Mouse (Mus musculus) T-helper 2 cell (primary cell): ENCODE data around the gene Il31ra.
"Not testable (repeated sequence)": the region's sequence is repeated elsewhere in the genome, so short reads cannot be mapped to it uniquely, and the experiment has no call there.

Experiments
- in situ Hi-C: fragments of 300-600 bp; cut with MboI, MseI; formaldehyde crosslinking; loops from one replicate; pipeline ENCODE4 v1.15.1; 2025; ENCODE audit warnings: high pct_unique_total_duplicates

Gene Il31ra

GRCm38 (mm10) chr13:112594260-112594659, at the start of gene Il31ra:
Gene Il31ra, minus strand, starts transcription at chr13:112594360.
- in situ Hi-C loops = not testable (repeated sequence)

DNA sequence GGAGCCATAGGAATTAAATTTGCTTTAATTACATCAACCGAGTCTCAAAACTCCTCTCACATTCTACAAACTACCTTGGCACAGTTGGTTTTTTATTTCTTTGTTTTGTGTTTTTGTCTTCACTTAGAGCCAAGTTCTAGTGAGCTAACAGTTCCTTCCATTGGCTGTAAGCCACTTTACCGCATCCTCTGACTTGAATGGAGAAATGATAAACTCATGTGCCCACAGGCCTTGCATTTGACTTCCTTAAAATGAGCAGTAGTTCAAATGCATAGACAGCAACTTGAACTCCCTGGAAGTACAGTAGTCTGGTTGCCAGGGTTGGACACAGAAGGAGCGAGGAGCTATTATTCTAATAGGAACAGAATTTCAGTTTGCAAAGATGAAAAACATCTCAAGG, 48.7 kb upstream of the Il31ra start:
- in situ Hi-C loops = no loop called here

DNA sequence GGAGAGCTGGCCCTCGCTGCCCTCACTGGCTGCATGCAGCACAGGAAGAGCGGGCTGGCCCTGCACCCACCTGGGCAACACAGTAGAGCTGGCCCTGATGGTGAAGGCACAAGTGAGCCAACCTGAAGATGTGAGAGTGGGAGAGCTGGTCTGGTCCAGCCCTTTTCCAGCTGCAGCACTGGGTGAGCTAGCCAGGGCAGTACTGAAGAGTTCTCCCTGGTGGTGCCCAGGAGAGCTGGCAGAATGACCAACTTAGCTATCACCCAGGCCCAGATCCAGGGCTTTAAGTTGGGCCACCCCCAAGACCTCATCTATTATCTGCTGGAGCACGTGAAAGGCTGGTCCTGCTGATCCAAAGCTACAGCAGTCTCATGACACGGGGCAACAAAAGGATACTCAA, 45.0 kb upstream of the Il31ra start:
- in situ Hi-C loops = no loop called here

DNA sequence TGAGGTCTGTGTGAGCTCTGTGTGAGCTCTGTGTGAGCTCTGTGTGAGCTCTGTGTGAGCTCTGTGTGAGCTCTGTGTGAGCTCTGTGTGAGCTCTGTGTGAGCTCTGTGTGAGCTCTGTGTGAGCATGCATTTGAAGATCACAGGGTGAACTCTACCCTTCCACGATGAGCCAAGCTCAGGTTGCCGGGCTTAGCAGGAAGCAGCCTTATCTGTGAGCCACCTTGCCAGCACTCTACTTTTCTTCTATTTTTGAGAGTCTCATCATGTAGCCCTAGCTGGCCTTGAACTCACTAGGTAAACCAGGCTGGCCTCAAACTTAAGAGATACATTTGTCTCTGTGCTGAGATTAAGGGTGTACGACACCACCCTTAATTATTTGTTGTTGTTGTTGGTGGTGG, 42.3 kb upstream of the Il31ra start:
- in situ Hi-C loops = no loop called here

DNA sequence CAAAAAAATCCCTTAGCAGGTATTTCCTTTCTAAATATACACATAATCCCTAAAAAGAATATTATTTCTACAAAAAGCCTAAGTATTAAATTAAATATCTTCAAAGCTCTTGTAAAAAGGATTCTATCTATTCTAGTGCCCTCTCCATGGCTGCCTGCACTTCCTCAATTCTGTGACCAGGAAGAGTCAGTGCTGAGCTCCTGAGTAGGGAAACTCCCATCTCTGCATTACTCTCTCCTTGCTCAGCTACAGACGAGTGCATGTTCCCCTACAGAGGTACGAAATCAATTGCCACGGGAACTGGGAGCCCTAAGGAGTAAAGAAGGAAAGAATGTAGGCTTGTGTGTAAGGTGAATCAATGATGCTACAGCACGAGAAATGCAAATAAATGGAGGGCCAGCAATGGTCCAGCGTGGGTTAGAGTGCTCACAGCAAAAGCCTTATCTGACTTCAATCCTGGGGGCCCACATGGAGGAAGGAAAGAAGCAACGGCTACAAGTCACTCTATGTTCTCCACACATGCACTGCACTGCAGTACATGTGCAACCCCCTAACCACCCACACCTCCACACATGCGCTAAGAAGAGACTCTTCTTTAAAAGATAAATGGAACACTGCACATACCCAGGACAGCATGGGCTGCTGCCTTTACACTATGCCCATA, 41.1 kb upstream of the Il31ra start:
- in situ Hi-C loops = no loop called here

DNA sequence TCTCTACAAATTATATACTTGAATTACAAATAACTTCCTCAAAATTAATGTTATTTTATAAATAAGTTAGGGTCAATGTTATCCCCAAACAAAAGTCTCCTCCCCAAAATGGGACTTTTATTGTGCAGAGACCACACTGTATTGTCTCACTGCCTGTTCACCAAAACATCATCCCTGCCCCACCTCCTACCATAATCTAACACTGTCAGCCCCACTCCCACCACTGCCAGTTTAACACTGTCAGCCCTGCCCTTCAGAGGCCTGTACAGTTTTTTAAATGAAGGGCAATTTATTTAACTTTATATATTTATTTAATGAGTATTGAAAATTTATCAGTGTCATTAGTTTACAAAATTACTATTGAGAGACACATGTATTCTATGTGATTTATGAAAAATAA, 31.4 kb upstream of the Il31ra start:
- in situ Hi-C loops = no loop called here

DNA sequence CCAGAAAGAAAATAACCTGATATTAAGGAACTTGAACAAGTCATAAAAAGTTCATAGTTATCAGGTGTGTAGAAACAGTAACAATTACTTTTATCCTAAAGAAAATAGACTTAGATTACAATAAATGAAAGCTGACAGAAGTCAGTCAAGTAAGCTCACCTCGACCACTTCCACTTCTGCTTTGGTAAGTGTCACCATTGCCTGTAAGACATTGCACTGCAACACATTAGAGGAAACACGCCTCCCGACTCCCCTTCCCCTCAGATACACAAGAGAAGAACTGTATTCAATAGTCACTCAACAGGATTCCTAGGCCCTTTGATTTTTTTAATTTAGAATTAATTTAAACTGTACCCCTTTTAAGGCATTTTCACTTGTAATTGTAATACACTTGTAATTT, 30.5 kb upstream of the Il31ra start:
- in situ Hi-C loops = no loop called here

DNA sequence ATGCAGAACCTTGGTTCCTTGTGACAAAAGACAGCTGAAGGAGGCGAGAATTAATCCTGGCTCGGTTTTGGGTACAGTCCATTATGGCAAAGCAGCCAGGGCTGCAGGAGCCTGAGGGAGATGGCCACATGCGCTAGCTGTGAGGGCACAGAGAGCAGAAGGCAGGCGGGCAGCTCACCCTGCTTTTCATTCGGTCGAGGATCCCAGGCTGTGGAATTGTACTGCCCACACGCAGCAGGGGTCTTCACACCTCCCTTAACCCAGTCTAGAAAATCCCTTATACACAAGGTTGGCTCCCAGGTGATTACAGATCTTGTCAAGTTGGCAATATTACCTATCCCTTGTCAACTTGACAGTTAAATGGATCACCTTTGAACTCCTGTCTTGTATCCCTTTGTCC, 29.5 kb upstream of the Il31ra start:
- in situ Hi-C loops = no loop called here

GRCm38 (mm10) chr13:112621592-112621991, 27.4 kb upstream of the Il31ra start:
- in situ Hi-C loops = no loop called here

DNA sequence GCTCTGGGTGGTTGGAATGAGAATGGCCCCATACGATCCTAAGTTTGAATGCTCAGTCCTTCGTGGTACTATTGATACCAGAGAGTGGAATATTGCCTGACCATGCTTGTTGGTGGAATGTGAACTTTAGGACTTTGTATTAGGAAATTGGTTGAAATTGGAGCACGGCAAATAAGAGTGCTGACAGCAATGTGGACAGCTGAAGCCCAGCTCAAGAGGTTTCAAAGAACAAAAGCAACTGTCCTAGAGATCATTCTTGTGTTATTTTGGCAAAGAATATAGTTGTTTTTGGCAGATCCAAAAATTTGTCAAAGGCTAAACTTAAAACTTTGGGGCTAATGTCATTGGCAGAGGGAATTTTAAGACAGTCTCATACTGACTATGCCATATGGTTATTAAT, 14.4 kb upstream of the Il31ra start:
- in situ Hi-C loops = no loop called here

DNA sequence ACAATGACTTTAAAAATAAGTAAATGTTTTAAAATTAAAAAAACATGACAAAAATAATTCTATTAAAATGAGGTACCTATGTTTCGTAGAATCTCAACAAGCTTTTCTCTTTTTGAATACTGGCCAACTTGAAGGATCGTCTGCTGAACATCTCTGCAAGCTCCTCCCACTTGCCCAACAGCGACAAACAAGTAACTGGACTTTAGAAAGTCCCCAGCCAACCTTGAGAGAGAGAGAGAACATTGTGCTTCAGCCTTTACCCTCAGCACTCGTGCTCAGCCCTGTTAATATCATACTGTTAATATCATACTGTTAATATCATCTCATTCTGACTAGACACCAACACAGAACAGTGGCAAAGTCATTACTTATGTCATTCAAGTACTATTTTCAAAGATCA, 10.3 kb upstream of the Il31ra start:
- in situ Hi-C loops = no loop called here

GRCm38 (mm10) chr13:112603839-112604238, 9.7 kb upstream of the Il31ra start:
- in situ Hi-C loops = no loop called here

GRCm38 (mm10) chr13:112602607-112603006, 8.4 kb upstream of the Il31ra start:
- in situ Hi-C loops = no loop called here

DNA sequence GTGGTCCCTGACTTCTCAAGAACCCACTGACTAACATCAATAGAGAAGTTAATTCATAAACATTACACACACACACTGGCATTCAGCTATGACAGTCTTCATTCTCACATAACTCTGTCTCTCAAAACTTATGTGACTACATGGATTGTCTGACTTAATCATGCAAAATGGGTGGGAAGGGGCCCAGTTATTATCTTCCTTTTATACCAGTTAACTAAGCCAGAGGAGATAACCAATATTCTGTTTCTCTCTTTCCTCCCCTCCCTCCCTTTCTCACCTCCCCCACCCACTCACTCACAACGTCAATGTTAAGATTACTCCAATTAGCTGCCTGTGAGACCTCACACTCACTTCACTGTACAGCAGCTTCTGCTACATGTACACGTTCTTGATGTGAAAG, 3.9 kb downstream of the Il31ra start:
- in situ Hi-C loops = no loop called here

DNA sequence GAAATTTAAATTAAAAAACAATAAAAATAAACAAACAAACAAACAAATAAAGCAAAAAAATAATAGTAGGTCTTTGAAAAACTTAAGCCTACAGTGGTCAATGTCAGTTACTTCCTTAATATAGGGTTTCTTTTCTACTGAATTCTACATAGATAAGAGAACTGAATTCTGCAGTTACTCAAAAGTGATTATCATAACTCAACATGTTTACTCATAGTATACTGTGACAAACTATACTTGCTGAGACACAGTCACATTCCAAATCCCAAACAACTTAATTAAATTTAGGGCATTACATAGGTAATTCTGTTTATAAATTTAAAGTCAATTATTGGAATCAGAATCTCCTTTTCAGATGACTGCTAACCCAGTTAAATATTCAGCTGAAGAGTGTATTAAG, 4.5 kb downstream of the Il31ra start:
- in situ Hi-C loops = loop anchor here (10.0 kb wide), 1 partner anchor 1695 kb away; no protein-coding TSS in a partner anchor

DNA sequence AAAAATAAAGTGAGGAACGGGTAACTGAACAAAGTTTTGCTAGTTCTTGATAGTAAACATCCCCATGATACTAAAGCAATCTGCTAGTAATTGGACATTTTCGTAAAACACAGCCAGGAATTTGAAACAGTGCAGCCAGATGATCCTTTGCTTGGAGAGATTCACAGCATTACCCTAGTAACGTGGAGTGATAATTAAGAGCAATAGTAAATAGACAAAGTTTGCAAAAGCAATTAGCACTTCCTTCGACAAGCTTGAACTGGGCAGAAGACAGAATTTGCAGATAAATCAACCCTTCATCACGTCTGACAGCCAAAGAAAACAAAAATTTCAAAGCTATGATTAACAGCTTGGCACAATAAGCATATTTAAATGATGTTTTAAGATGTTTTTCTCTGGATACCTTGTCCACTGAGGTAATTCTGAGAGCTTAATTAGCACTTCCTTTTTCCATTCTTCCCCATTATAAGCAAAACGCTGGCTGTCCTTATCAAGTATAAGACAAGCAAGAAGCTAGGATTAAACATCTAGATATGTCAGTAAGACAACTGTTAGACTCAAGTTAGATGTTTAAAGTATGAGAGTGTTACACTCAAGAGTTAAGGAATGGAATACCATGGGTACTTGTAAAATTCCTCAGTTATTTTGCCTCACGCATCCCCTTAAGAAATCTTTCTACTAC, 9.5 kb downstream of the Il31ra start:
- in situ Hi-C loops = loop anchor here (10.0 kb wide), 1 partner anchor 1700 kb away; no protein-coding TSS in a partner anchor

DNA sequence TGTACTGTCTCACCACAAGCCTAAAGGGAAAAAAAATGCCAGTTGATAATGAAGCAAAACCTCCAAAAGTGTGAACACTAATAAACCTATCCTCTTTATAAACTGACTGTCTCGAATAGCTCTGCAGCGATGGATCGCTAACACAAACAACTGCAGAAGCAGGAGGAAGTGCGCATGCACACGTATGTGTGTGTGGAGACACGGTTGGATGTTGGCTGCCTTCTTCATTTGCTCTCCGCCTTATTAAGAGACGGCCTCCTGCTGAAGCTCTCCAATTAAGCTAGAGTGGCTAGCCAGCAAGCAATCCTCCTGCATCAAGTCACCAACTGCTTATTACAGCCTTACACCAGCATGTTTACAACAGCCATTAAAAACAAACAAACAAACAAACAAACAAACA, 11.9 kb downstream of the Il31ra start:
- in situ Hi-C loops = loop anchor here (10.0 kb wide), 1 partner anchor 1703 kb away; no protein-coding TSS in a partner anchor

- in situ Hi-C loops = loop anchor here (10.0 kb wide), 1 partner anchor 1703 kb away; no protein-coding TSS in a partner anchor
Observed at GRCm38 (mm10) chr13:112581796-112582195, 12.4 kb downstream of the Il31ra start.

- in situ Hi-C loops = loop anchor here (10.0 kb wide), 1 partner anchor 1704 kb away; no protein-coding TSS in a partner anchor
Observed at GRCm38 (mm10) chr13:112580590-112581320, 13.4 kb downstream of the Il31ra start.

- in situ Hi-C loops = loop anchor here (5.0 kb wide), 1 partner anchor 54 kb away; no protein-coding TSS in a partner anchor
Observed at GRCm38 (mm10) chr13:112578041-112578440, 16.1 kb downstream of the Il31ra start.

DNA sequence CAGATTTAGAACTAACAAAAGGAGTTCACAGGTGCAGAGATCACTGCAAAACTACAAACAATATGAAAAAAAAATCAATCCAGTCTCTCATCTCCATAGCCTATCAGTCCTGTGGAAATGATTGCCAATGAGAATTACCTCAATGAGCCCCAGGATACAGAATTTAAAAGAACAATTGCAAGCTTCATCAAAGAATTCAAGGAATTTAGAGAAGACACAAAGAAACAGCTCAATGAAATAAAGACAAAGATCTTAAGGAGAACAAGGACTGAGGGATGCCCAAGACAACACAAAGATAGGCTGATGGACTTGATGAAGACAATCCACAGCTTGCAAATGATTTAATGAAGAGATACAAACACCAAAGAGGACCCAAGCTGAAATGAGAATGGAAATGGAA, 20.4 kb downstream of the Il31ra start:
- in situ Hi-C loops = no loop called here

GRCm38 (mm10) chr13:112570768-112571167, 23.4 kb downstream of the Il31ra start:
- in situ Hi-C loops = no loop called here
